Mouse (Mus musculus) heart, embryonic 13.5 days (tissue): ENCODE data around the gene Mrgpre. TPM values are rescaled to one million over a fixed set of nuclear protein-coding genes. Genes with fewer than 3 reads are reported as not detected.
A peak's percentile ranks its signal among the peaks of the same experiment; 100 is the strongest.

Experiments
- ATAC-seq: fragments of 200-750 bp; cut with Nextera tagmentation; 2 replicates; pipeline ENCODE4 v1.8.0; 2017; ENCODE audit warnings: moderate TSS enrichment; ENCODE audit not compliant: insufficient number of reproducible peaks, low FRiP score, low TSS enrichment; ENCODE audit errors: extremely low read depth
- H3K27ac ChIP-seq: fragments of 300-500 bp; sonication (generic); replicated peaks from 2 replicates; pipeline ENCODE4 v1.5.1; 2015; ENCODE audit warnings: moderate library complexity, mild to moderate bottlenecking, inconsistent platforms
- H3K27me3 ChIP-seq: fragments of 300-500 bp; sonication (generic); replicated peaks from 2 replicates; pipeline ENCODE4 v1.6.1; 2015; ENCODE audit warnings: mild to moderate bottlenecking, inconsistent platforms
- H3K36me3 ChIP-seq: fragments of 300-500 bp; sonication (generic); 2 replicates; pipeline ENCODE4 v1.6.1; 2015; ENCODE audit warnings: mild to moderate bottlenecking, inconsistent platforms
- H3K4me1 ChIP-seq: fragments of 300-500 bp; sonication (generic); 2 replicates; pipeline ENCODE4 v1.6.1; 2015; ENCODE audit warnings: inconsistent platforms
- H3K4me2 ChIP-seq: fragments of 300-500 bp; sonication (generic); 2 replicates; pipeline ENCODE4 v1.6.1; 2015; ENCODE audit warnings: inconsistent platforms, mild to moderate bottlenecking, moderate library complexity
- H3K4me3 ChIP-seq: fragments of 300-500 bp; sonication (generic); 2 replicates; pipeline ENCODE4 v1.5.1; 2015; ENCODE audit warnings: moderate library complexity, mild to moderate bottlenecking, inconsistent platforms
- H3K9ac ChIP-seq: fragments of 300-500 bp; sonication (generic); 2 replicates; pipeline ENCODE4 v1.6.1; 2015; ENCODE audit warnings: inconsistent platforms, mild to moderate bottlenecking, moderate library complexity
- H3K9me3 ChIP-seq: fragments of 300-500 bp; sonication (generic); 2 replicates; pipeline ENCODE4 v1.6.1; 2016; ENCODE audit warnings: inconsistent platforms
- WGBS: fragments of 180-500 bp; shearing (Covaris S2); methylation state at CpG from one replicate; pipeline ENCODE4 v1.1.7; 2015; ENCODE audit warnings: mixed read lengths; 5-methylcytosine and 5-hydroxymethylcytosine counted together
- polyA plus RNA-seq: library from polyadenylated mRNA; unstranded; fragments of >200 nt; fragmentation: Nextera tagmentation; extraction: Ambion mirVana; gene quantifications from 2 replicates; pipeline ENCODE4 v1.2.1, GENCODE M21; 2015

The Mrgpre gene
- polyA plus RNA-seq, 1 experiment from 2014 or later: 1.9 TPM

DNA sequence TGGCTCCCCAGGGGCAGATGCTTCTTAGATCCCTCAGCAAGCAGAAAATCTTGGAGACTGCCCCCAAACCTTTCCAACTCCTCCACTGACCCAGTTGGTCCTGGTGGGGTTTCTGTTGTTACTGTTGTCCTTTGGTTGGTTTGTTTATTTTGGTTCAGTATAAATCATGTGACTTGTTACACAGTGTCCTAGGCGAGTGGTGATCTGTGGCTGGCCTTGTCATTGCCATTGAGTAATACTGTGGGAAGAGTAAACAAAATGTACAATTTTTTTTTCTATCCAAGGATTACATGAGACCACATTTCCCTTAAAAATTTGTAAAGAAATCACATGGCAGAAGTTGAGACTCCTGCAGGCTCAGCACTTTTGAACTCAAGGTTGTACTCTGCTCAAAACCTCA is 14.8 kb downstream of the Mrgpre start:
- Histone ChIP-seq H3K4me3 (no peak overlapping the region), H3K27me3 (peaks cover 42% of the 10 kb centered on the region), H3K4me1 (no peaks in the 10 kb centered on the region), H3K9me3 (0 out of 2 replicates have a peak, but pooled peaks cover 3% of the 10 kb centered on the region), H3K4me2 (no peak overlapping the region), H3K9ac (no peak overlapping the region), H3K27ac (no peak overlapping the region), H3K36me3 (no peaks in the 10 kb centered on the region)
- WGBS: 41% methylated on average over 1 of the region's 1 CpGs
- ATAC-seq: no peak

DNA sequence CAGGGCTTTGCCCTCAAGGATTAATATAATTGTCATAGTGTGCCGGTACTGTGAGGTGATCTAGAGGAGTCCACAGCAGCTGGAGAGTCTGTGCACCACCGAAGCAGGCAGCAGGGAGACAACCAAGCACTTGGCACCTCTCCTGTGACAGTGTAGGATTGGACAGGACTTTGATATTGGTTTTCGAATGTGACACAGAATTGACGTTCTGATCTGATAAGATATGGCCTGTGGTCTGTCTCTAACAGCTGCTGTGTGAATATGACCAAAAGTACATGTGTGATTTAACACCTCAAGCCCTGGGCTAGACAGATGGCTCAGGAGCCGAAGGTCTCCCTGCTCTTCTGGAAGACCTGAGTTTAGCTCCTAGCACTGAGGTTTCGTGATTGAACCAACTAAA is 16.0 kb downstream of the Mrgpre start:
- H3K36me3 ChIP-seq: no peaks in the 10 kb centered on the region
- no peak overlapping the region for H3K27ac ChIP-seq
- no peak overlapping the region for H3K4me3 ChIP-seq
- H3K4me1 ChIP-seq: no peaks in the 10 kb centered on the region
- ATAC-seq: no peak
- H3K9ac ChIP-seq: no peak overlapping the region
- peaks cover 53% of the 10 kb centered on the region for H3K27me3 ChIP-seq
- 0 out of 2 replicates have a peak, but pooled peaks cover 3% of the 10 kb centered on the region for H3K9me3 ChIP-seq
- 54% methylated on average over 6 of the region's 6 CpGs for WGBS
- H3K4me2 ChIP-seq: no peak overlapping the region

DNA sequence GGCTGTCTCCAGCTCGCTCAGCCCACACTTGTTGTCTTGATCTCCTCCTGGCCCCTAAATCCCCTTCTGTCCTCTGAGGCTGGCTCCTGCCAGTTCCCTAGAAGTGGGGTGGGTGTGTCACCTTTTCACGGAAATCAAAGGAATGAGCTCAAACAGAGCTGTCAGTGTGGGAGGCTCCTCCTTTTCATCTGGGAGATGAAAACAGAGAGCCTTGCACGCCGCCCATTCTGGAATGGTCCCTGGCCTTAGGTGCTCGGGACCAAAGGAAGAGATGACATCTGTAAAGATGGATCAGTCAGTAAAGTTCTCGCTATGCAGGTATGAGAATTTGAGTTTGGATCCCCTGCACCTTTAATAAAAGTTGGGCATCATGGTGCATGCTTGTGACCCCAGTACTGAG is 17.4 kb downstream of the Mrgpre start, which contains the start of gene Mrgprg:
Gene Mrgprg (minus strand): TSS at position 101 of the 400 bp plus-strand sequence.
- Histone ChIP-seq H3K36me3 (no peaks in the 10 kb centered on the region), H3K27me3 (peaks cover 57% of the 10 kb centered on the region), H3K4me2 (no peak within 1 kb of the TSS), H3K4me3 (no peak within 1 kb of the TSS), H3K9ac (no peak within 1 kb of the TSS), H3K9me3 (no peaks in the 10 kb centered on the region), H3K4me1 (no peaks in the 10 kb centered on the region), H3K27ac (no peak within 1 kb of the TSS)
- ATAC-seq: no peak
- 42% methylated on average over 6 of the region's 6 CpGs for WGBS

- no peak overlapping the region for H3K27ac ChIP-seq
- no peaks in the 10 kb centered on the region for H3K36me3 ChIP-seq
- H3K4me2 ChIP-seq: no peak overlapping the region
- no peak for ATAC-seq
- no peaks in the 10 kb centered on the region for H3K9me3 ChIP-seq
- H3K4me3 ChIP-seq: no peak overlapping the region
- H3K4me1 ChIP-seq: no peaks in the 10 kb centered on the region
- H3K9ac ChIP-seq: no peak overlapping the region
- H3K27me3 ChIP-seq: peaks cover 60% of the 10 kb centered on the region
- WGBS: 62% methylated on average over 19 of the region's 19 CpGs
Observed at GRCm38 (mm10) chr7:143764876-143765530, 19.3 kb downstream of the Mrgpre start.

- peaks cover 68% of the 10 kb centered on the region for H3K27me3 ChIP-seq
- H3K9me3 ChIP-seq: no peaks in the 10 kb centered on the region
- no peaks in the 10 kb centered on the region for H3K4me1 ChIP-seq
- ATAC-seq: no peak
- H3K4me3 ChIP-seq: no peak overlapping the region
- no peak overlapping the region for H3K27ac ChIP-seq
- no peaks in the 10 kb centered on the region for H3K36me3 ChIP-seq
- no peak overlapping the region for H3K9ac ChIP-seq
- WGBS: 9% methylated on average over 3 of the region's 3 CpGs
- H3K4me2 ChIP-seq: no peak overlapping the region
Observed at GRCm38 (mm10) chr7:143763794-143764193, 20.5 kb downstream of the Mrgpre start.

DNA sequence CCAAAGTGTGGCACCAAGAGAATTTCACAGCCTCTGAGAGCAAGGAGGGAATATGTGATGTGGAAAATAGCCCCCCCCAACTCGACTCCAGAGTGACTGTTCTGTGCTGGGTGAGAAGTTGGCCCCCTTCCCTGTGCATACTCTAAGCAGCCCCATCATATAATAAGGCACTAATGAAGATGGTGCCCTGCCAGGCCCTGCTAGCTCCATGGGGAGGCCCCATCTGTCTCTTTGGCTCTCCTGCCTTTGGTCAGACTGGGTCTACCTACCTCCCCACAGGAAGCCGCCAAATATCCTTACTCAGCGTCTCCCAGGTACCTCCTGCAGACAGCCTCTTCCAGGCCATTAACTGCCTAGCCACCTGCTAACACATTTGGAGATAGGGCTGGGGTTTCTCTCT is 25.3 kb downstream of the Mrgpre start:
- no peak overlapping the region for H3K9ac ChIP-seq
- 51% methylated on average over 3 of the region's 3 CpGs for WGBS

DNA sequence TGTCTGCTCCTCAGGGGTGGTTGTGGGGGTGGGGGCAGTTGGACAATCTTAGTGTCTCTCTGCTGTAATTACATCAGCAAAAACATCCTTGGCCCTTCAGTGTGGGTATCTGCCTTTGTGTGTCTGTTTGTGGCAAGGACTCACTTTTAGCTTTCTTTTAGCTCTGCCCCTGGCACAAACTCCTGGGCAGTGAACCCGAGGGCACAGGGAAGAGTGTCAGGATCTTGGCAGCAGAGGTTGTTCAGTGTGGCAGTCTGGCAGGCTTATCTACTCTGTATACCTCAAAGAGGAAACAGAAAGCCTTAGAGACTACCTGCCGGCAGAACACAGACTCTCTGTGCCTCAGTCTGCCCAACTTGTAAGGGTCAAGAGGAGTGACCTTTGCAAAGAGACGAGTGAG is 26.6 kb downstream of the Mrgpre start:
- Histone ChIP-seq H3K27me3 (peaks cover 59% of the 10 kb centered on the region), H3K9ac (no peak overlapping the region), H3K36me3 (no peaks in the 10 kb centered on the region), H3K27ac (no peak overlapping the region), H3K4me2 (peak overlapping the region; percentile 80; the same call in 1 of the 2 replicates), H3K4me3 (no peak overlapping the region), H3K4me1 (peaks cover 18% of the 10 kb centered on the region), H3K9me3 (no peaks in the 10 kb centered on the region)
- 36% methylated on average over 3 of the region's 3 CpGs for WGBS
- ATAC-seq: no peak

More for the DNA sequence above, 25.3 kb downstream of the Mrgpre start:
- ATAC-seq: no peak
- no peak overlapping the region for H3K4me2 ChIP-seq
- H3K4me1 ChIP-seq: peaks cover 12% of the 10 kb centered on the region
- no peak overlapping the region for H3K27ac ChIP-seq
- H3K36me3 ChIP-seq: no peaks in the 10 kb centered on the region
- no peak overlapping the region for H3K4me3 ChIP-seq
- no peaks in the 10 kb centered on the region for H3K9me3 ChIP-seq
- peaks cover 61% of the 10 kb centered on the region for H3K27me3 ChIP-seq

- peak overlapping the region; percentile 71 for H3K9ac ChIP-seq
- no peak; the same call in 1 of the 2 replicates for ATAC-seq
- H3K4me3 ChIP-seq: peak overlapping the region; percentile 48
- H3K36me3 ChIP-seq: no peaks in the 10 kb centered on the region
- peak overlapping the region; percentile 80 for H3K4me2 ChIP-seq
- H3K27ac ChIP-seq: no peak overlapping the region
- 4% methylated on average over 15 of the region's 15 CpGs for WGBS
- peaks cover 25% of the 10 kb centered on the region for H3K4me1 ChIP-seq
- no peaks in the 10 kb centered on the region for H3K9me3 ChIP-seq
- peaks cover 56% of the 10 kb centered on the region for H3K27me3 ChIP-seq
Observed at GRCm38 (mm10) chr7:143757027-143757390, 27.3 kb downstream of the Mrgpre start.

GRCm38 (mm10) chr7:143756125-143757026 is 27.9 kb downstream of the Mrgpre start, which contains the start of gene Osbpl5:
Gene Osbpl5, minus strand, starts transcription at chr7:143756985.
- WGBS: 20% methylated on average over 22 of the region's 22 CpGs
- Histone ChIP-seq H3K4me3 (peak within 1 kb of the TSS; percentile 48), H3K36me3 (no peaks in the 10 kb centered on the region), H3K4me2 (peak within 1 kb of the TSS; percentile 80), H3K27ac (no peak within 1 kb of the TSS), H3K9me3 (no peaks in the 10 kb centered on the region), H3K27me3 (peaks cover 56% of the 10 kb centered on the region), H3K4me1 (peaks cover 30% of the 10 kb centered on the region), H3K9ac (peak within 1 kb of the TSS; percentile 71)
- ATAC-seq: no peak

- no peak overlapping the region for H3K4me3 ChIP-seq
- H3K9ac ChIP-seq: no peak overlapping the region
- peaks cover 30% of the 10 kb centered on the region for H3K4me1 ChIP-seq
- no peaks in the 10 kb centered on the region for H3K9me3 ChIP-seq
- H3K36me3 ChIP-seq: no peaks in the 10 kb centered on the region
- H3K4me2 ChIP-seq: no peak overlapping the region
- no peak overlapping the region for H3K27ac ChIP-seq
- H3K27me3 ChIP-seq: peaks cover 62% of the 10 kb centered on the region
- 60% methylated on average over 9 of the region's 9 CpGs for WGBS
- ATAC-seq: no peak
Observed at GRCm38 (mm10) chr7:143755357-143756124, 28.8 kb downstream of the Mrgpre start.
